Mouse (Mus musculus) spleen, adult 2 months (tissue): ENCODE measurements around the gene Gm21987.

Experiments
- CTCF ChIP-seq: fragments of 200-500 bp; IDR thresholded peaks from 2 replicates; pipeline ENCODE4 v1.5.1; 2011; ENCODE audit warnings: mild to moderate bottlenecking, inconsistent platforms; ENCODE audit not compliant: insufficient read depth, insufficient read length, insufficient replicate concordance; ENCODE audit errors: extremely low read depth
- POLR2A ChIP-seq: fragments of 200-500 bp; IDR thresholded peaks from 2 replicates; pipeline ENCODE4 v1.6.1; 2011; ENCODE audit warnings: low read depth, low read length, inconsistent platforms

DNA sequence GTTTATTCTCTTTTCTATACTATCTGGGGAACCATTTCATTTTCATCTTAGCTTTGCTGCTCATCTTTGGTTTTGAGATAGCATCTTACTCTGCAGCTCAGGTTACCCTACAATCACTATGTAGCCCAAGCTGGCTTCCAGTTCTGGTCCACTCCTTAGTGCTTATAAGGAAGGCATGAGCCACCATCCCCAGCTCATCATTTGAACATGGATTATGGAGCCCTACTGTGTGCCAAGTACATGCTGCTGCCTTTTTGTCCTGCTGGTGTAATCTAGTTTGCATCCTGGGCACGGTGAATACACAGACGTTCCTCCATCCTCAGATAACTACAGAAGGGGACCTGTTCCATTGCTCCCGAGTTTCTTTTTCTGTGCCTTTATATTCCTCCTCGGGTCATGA is 26.0 kb downstream of the Gm21987 start:
- TF ChIP-seq CTCF (no peak), POLR2A (no peak)
